Mouse (Mus musculus): ENCODE data around the gene Krt10. TPM values are rescaled to one million over a fixed set of nuclear protein-coding genes. Genes with fewer than 3 reads are reported as not detected.

Gene Krt10
- 13.6 and 14.5 TPM in 2 replicates for polyA plus RNA-seq (2015; fragmentation: Nextera tagmentation; extraction: Ambion mirVana)

- WGBS: 75% methylated on average over 4 of the region's 4 CpGs
Observed at GRCm38 (mm10) chr11:99389264-99389663, at the start of gene Krt10. Gene Krt10 (minus strand): TSS chr11:99389364.

DNA sequence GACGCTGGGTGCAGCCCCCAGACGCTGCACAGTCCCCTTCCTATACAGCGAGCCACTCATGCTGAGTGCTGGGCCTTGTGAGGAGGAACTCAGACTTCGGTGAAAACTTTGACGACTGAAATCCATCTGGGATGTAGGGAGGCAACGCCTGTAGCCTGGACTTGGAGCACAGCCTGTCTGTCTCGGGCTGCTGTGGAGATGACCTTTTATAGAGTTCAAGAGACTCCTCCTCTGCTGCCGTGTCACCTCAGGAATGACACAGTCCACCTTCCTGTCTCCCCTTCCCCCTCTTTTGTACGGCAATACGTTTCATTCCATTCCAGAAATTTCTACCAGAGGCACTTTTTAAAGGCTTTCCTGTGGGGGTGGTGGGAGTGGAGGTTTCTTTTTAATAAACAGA is 48.8 kb upstream of the Krt10 start, which contains the start of gene Krt20:
Gene Krt20, minus strand, starts transcription at position 179 of the 400 bp plus-strand sequence.
- peak; percentile 24; the same call in 1 of the 2 replicates for ATAC-seq
- Histone ChIP-seq H3K36me3 (ENCODE audit: control insufficient read depth, insufficient read depth) (no peaks in the 10 kb centered on the region), H3K4me3 (ENCODE audit: low read depth, low read length) (peak within 1 kb of the TSS; percentile 38), H3K27ac (ENCODE audit: low read depth, low read length) (peak within 1 kb of the TSS; percentile 62), H3K4me2 (replicated peaks; ENCODE audit: low read depth) (peak within 1 kb of the TSS; percentile 55), H3K4me1 (replicated peaks; ENCODE audit: control insufficient read depth, insufficient read depth, low read length) (peaks cover 6% of the 10 kb centered on the region; the same call in 1 of the 2 replicates), H3K27me3 (replicated peaks; ENCODE audit: control insufficient read depth, insufficient read depth, low read length) (no peaks in the 10 kb centered on the region), H3K9me3 (ENCODE audit: control insufficient read depth) (no peaks in the 10 kb centered on the region), H3K9ac (ENCODE audit: low read depth, low read length) (0 out of 2 replicates have a peak within 1 kb of the TSS, but pooled peaks have one; percentile 22)
- no peak for TF ChIP-seq CTCF (IDR thresholded peaks at IDR 0.05; ENCODE audit: low read depth)
- 12% methylated on average over 10 of the region's 10 CpGs for WGBS

More at GRCm38 (mm10) chr11:99389264-99389663, at the start of gene Krt10:
- H3K9me3 ChIP-seq (ENCODE audit: control insufficient read depth): no peaks in the 10 kb centered on the region
- no peak within 1 kb of the TSS for H3K4me3 ChIP-seq (ENCODE audit: low read depth, low read length)
- no peak within 1 kb of the TSS for H3K27ac ChIP-seq (ENCODE audit: low read depth, low read length)
- no peak for ATAC-seq
- no peaks in the 10 kb centered on the region for H3K4me1 ChIP-seq (replicated peaks; ENCODE audit: control insufficient read depth, insufficient read depth, low read length)
- no peak within 1 kb of the TSS for H3K4me2 ChIP-seq (replicated peaks; ENCODE audit: low read depth)
- no peaks in the 10 kb centered on the region for H3K27me3 ChIP-seq (replicated peaks; ENCODE audit: control insufficient read depth, insufficient read depth, low read length)
- H3K36me3 ChIP-seq (ENCODE audit: control insufficient read depth, insufficient read depth): no peaks in the 10 kb centered on the region
- no peak within 1 kb of the TSS for H3K9ac ChIP-seq (ENCODE audit: low read depth, low read length)
- TF ChIP-seq CTCF (IDR thresholded peaks at IDR 0.05; ENCODE audit: low read depth): no peak

GRCm38 (mm10) chr11:99436625-99437024 is 47.5 kb upstream of the Krt10 start:
- Histone ChIP-seq H3K4me3 (ENCODE audit: low read depth, low read length) (peak overlapping the region; percentile 20; the same call in 1 of the 2 replicates), H3K4me2 (replicated peaks; ENCODE audit: low read depth) (peak overlapping the region; percentile 31), H3K27me3 (replicated peaks; ENCODE audit: control insufficient read depth, insufficient read depth, low read length) (no peaks in the 10 kb centered on the region), H3K36me3 (ENCODE audit: control insufficient read depth, insufficient read depth) (no peaks in the 10 kb centered on the region), H3K9ac (ENCODE audit: low read depth, low read length) (no peak overlapping the region), H3K9me3 (ENCODE audit: control insufficient read depth) (no peaks in the 10 kb centered on the region), H3K27ac (ENCODE audit: low read depth, low read length) (0 out of 2 replicates have a peak overlapping the region, but pooled peaks have one; percentile 17), H3K4me1 (replicated peaks; ENCODE audit: control insufficient read depth, insufficient read depth, low read length) (peaks cover 6% of the 10 kb centered on the region; the same call in 1 of the 2 replicates)
- TF ChIP-seq CTCF (IDR thresholded peaks at IDR 0.05; ENCODE audit: low read depth): no peak
- ATAC-seq: peak; percentile 27
- 32% methylated on average over 4 of the region's 4 CpGs for WGBS

DNA sequence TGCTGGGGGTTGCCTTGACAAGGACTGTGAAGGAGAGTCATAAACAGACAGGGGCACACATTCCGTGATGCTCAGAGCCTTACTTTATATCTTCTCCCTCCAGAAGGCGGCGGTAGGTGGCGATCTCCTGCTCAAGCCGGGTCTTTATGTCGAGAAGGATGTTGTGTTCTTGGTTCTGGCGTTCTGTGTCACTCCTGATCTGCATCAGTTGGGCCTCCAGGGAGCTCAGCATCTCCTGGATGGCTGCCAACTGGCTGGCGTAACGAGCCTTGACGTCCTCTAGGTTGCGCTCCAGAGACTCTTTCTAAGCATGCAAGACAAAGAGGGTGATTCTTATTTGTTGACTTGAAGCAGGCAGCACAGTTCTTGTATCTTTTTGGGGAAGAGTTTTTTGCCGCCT is 41.5 kb upstream of the Krt10 start:
- Histone ChIP-seq H3K9me3 (ENCODE audit: control insufficient read depth) (no peaks in the 10 kb centered on the region), H3K9ac (ENCODE audit: low read depth, low read length) (no peak overlapping the region), H3K4me3 (ENCODE audit: low read depth, low read length) (no peak overlapping the region), H3K27ac (ENCODE audit: low read depth, low read length) (no peak overlapping the region), H3K27me3 (replicated peaks; ENCODE audit: control insufficient read depth, insufficient read depth, low read length) (no peaks in the 10 kb centered on the region), H3K4me2 (replicated peaks; ENCODE audit: low read depth) (no peak overlapping the region), H3K36me3 (ENCODE audit: control insufficient read depth, insufficient read depth) (no peaks in the 10 kb centered on the region), H3K4me1 (replicated peaks; ENCODE audit: control insufficient read depth, insufficient read depth, low read length) (no peaks in the 10 kb centered on the region; the same call in 1 of the 2 replicates)
- TF ChIP-seq CTCF (IDR thresholded peaks at IDR 0.05; ENCODE audit: low read depth): peak; percentile 68
- WGBS: 43% methylated on average over 12 of the region's 12 CpGs
- ATAC-seq: 0 out of 2 replicates have a peak, but pooled peaks have one; percentile 45

- Histone ChIP-seq H3K9me3 (ENCODE audit: control insufficient read depth) (no peaks in the 10 kb centered on the region), H3K27me3 (replicated peaks; ENCODE audit: control insufficient read depth, insufficient read depth, low read length) (no peaks in the 10 kb centered on the region), H3K27ac (ENCODE audit: low read depth, low read length) (no peak within 1 kb of the TSS), H3K36me3 (ENCODE audit: control insufficient read depth, insufficient read depth) (no peaks in the 10 kb centered on the region), H3K4me3 (ENCODE audit: low read depth, low read length) (no peak within 1 kb of the TSS), H3K4me2 (replicated peaks; ENCODE audit: low read depth) (no peak within 1 kb of the TSS), H3K4me1 (replicated peaks; ENCODE audit: control insufficient read depth, insufficient read depth, low read length) (no peaks in the 10 kb centered on the region), H3K9ac (ENCODE audit: low read depth, low read length) (no peak within 1 kb of the TSS)
- WGBS: 85% methylated on average over 10 of the region's 10 CpGs
- ATAC-seq: no peak
- no peak for TF ChIP-seq CTCF (IDR thresholded peaks at IDR 0.05; ENCODE audit: low read depth)
Observed at GRCm38 (mm10) chr11:99422159-99422558, 33.0 kb upstream of the Krt10 start, which contains the start of gene Krt12. Gene Krt12 (minus strand): TSS chr11:99422259.

DNA sequence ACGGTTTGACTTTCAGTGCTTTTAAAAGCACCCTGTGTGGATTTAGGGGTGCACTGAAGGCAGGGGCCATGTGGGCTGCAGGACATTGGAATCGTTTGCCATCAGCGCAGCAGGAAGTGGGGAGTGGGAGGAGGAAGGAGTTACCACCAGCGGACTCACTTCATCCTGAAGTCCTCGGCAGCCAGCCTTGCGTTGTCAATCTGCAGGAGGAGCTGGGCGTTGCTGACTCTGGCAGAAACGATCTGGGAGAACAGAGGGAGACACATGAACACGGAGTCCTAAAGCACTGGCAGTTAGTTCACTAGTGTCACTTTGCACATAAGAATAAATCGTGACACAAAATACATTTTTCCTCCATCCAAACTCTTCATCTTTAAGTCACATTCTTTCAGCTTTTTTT is 31.4 kb upstream of the Krt10 start:
- Histone ChIP-seq H3K27me3 (replicated peaks; ENCODE audit: control insufficient read depth, insufficient read depth, low read length) (no peaks in the 10 kb centered on the region), H3K27ac (ENCODE audit: low read depth, low read length) (no peak overlapping the region), H3K4me3 (ENCODE audit: low read depth, low read length) (no peak overlapping the region), H3K9me3 (ENCODE audit: control insufficient read depth) (no peaks in the 10 kb centered on the region), H3K4me2 (replicated peaks; ENCODE audit: low read depth) (no peak overlapping the region), H3K36me3 (ENCODE audit: control insufficient read depth, insufficient read depth) (no peaks in the 10 kb centered on the region), H3K9ac (ENCODE audit: low read depth, low read length) (no peak overlapping the region), H3K4me1 (replicated peaks; ENCODE audit: control insufficient read depth, insufficient read depth, low read length) (no peaks in the 10 kb centered on the region)
- WGBS: 41% methylated on average over 10 of the region's 10 CpGs
- no peak for TF ChIP-seq CTCF (IDR thresholded peaks at IDR 0.05; ENCODE audit: low read depth)
- no peak for ATAC-seq

All from intestine, postnatal 0 days (tissue).